Mouse (Mus musculus): ENCODE data around the gene Gm49395. TPM values are rescaled to one million over a fixed set of nuclear protein-coding genes. Genes with fewer than 3 reads are reported as not detected.

The Gm49395 gene
- polyA plus RNA-seq, 1 experiment: 0.92 TPM

GRCm38 (mm10) chr13:115125130-115125529 lies 23.4 kb upstream of the Gm49395 start:
- no peak for DNase-seq (ENCODE audit: low read depth)
- TF ChIP-seq POLR2A (IDR thresholded peaks at IDR 0.05; ENCODE audit: borderline replicate concordance, extremely low read depth, insufficient read depth, insufficient read length, poor library complexity, severe bottlenecking) (no peak), CTCF (IDR thresholded peaks at IDR 0.05; ENCODE audit: borderline replicate concordance, extremely low read depth, insufficient read depth, insufficient read length) (no peak)

- DNase-seq (ENCODE audit: low read depth): no peak
- no peak for TF ChIP-seq POLR2A (IDR thresholded peaks at IDR 0.05; ENCODE audit: borderline replicate concordance, extremely low read depth, insufficient read depth, insufficient read length, poor library complexity, severe bottlenecking)
- TF ChIP-seq CTCF (IDR thresholded peaks at IDR 0.05; ENCODE audit: borderline replicate concordance, extremely low read depth, insufficient read depth, insufficient read length): no peak
These were observed 22.8 kb upstream of the Gm49395 start for GRCm38 (mm10) chr13:115124521-115124920.

GRCm38 (mm10) chr13:115118756-115119155 lies 17.0 kb upstream of the Gm49395 start:
- TF ChIP-seq POLR2A (IDR thresholded peaks at IDR 0.05; ENCODE audit: borderline replicate concordance, extremely low read depth, insufficient read depth, insufficient read length, poor library complexity, severe bottlenecking) (no peak), CTCF (IDR thresholded peaks at IDR 0.05; ENCODE audit: borderline replicate concordance, extremely low read depth, insufficient read depth, insufficient read length) (no peak)
- no peak for DNase-seq (ENCODE audit: low read depth)

GRCm38 (mm10) chr13:115118195-115118594 lies 16.5 kb upstream of the Gm49395 start:
- TF ChIP-seq POLR2A (IDR thresholded peaks at IDR 0.05; ENCODE audit: borderline replicate concordance, extremely low read depth, insufficient read depth, insufficient read length, poor library complexity, severe bottlenecking): no peak
- no peak for TF ChIP-seq CTCF (IDR thresholded peaks at IDR 0.05; ENCODE audit: borderline replicate concordance, extremely low read depth, insufficient read depth, insufficient read length)

GRCm38 (mm10) chr13:115116930-115117621 lies 15.4 kb upstream of the Gm49395 start:
- DNase-seq (ENCODE audit: low read depth): no peak
- TF ChIP-seq POLR2A (IDR thresholded peaks at IDR 0.05; ENCODE audit: borderline replicate concordance, extremely low read depth, insufficient read depth, insufficient read length, poor library complexity, severe bottlenecking): no peak
- TF ChIP-seq CTCF (IDR thresholded peaks at IDR 0.05; ENCODE audit: borderline replicate concordance, extremely low read depth, insufficient read depth, insufficient read length): no peak

More at GRCm38 (mm10) chr13:115118195-115118594, 16.5 kb upstream of the Gm49395 start:
- DNase-seq (ENCODE audit: low read depth): no peak

- TF ChIP-seq POLR2A (IDR thresholded peaks at IDR 0.05; ENCODE audit: borderline replicate concordance, extremely low read depth, insufficient read depth, insufficient read length, poor library complexity, severe bottlenecking) (no peak), CTCF (IDR thresholded peaks at IDR 0.05; ENCODE audit: borderline replicate concordance, extremely low read depth, insufficient read depth, insufficient read length) (no peak)
- DNase-seq (ENCODE audit: low read depth): no peak
These were observed 7.9 kb upstream of the Gm49395 start for GRCm38 (mm10) chr13:115109628-115110027.

GRCm38 (mm10) chr13:115107436-115107835 lies 5.7 kb upstream of the Gm49395 start:
- TF ChIP-seq POLR2A (IDR thresholded peaks at IDR 0.05; ENCODE audit: borderline replicate concordance, extremely low read depth, insufficient read depth, insufficient read length, poor library complexity, severe bottlenecking): no peak
- TF ChIP-seq CTCF (IDR thresholded peaks at IDR 0.05; ENCODE audit: borderline replicate concordance, extremely low read depth, insufficient read depth, insufficient read length): no peak
- DNase-seq (ENCODE audit: low read depth): no peak

- TF ChIP-seq POLR2A (IDR thresholded peaks at IDR 0.05; ENCODE audit: borderline replicate concordance, extremely low read depth, insufficient read depth, insufficient read length, poor library complexity, severe bottlenecking) (no peak), CTCF (IDR thresholded peaks at IDR 0.05; ENCODE audit: borderline replicate concordance, extremely low read depth, insufficient read depth, insufficient read length) (no peak)
- DNase-seq (ENCODE audit: low read depth): no peak
These were observed 4.5 kb upstream of the Gm49395 start for GRCm38 (mm10) chr13:115106183-115106582.

GRCm38 (mm10) chr13:115102754-115103153 lies 1.0 kb upstream of the Gm49395 start:
- TF ChIP-seq POLR2A (IDR thresholded peaks at IDR 0.05; ENCODE audit: borderline replicate concordance, extremely low read depth, insufficient read depth, insufficient read length, poor library complexity, severe bottlenecking) (no peak), CTCF (IDR thresholded peaks at IDR 0.05; ENCODE audit: borderline replicate concordance, extremely low read depth, insufficient read depth, insufficient read length) (no peak)
- DNase-seq (ENCODE audit: low read depth): no peak

GRCm38 (mm10) chr13:115100381-115101177 lies 1.1 kb downstream of the Gm49395 start:
- TF ChIP-seq CTCF (IDR thresholded peaks at IDR 0.05; ENCODE audit: borderline replicate concordance, extremely low read depth, insufficient read depth, insufficient read length): no peak
- peak; percentile 15 for DNase-seq (ENCODE audit: low read depth)

GRCm38 (mm10) chr13:115099381-115099780 lies 2.3 kb downstream of the Gm49395 start:
- TF ChIP-seq POLR2A (IDR thresholded peaks at IDR 0.05; ENCODE audit: borderline replicate concordance, extremely low read depth, insufficient read depth, insufficient read length, poor library complexity, severe bottlenecking) (no peak), CTCF (IDR thresholded peaks at IDR 0.05; ENCODE audit: borderline replicate concordance, extremely low read depth, insufficient read depth, insufficient read length) (no peak)
- DNase-seq (ENCODE audit: low read depth): no peak

- TF ChIP-seq CTCF (IDR thresholded peaks at IDR 0.05; ENCODE audit: borderline replicate concordance, extremely low read depth, insufficient read depth, insufficient read length) (no peak), POLR2A (IDR thresholded peaks at IDR 0.05; ENCODE audit: borderline replicate concordance, extremely low read depth, insufficient read depth, insufficient read length, poor library complexity, severe bottlenecking) (no peak)
- DNase-seq (ENCODE audit: low read depth): no peak
These were observed 3.5 kb downstream of the Gm49395 start for GRCm38 (mm10) chr13:115098227-115098626.
